Mouse (Mus musculus) v-Abl transformed pro-B cells (cell line): ENCODE measurements around the gene Neurog1.

Source experiments
- in situ Hi-C, 2 experiments: fragments of 400-800 bp; cut with MboI; formaldehyde crosslinking; loops; one replicate each; pipeline ENCODE4 v1.15.1; 2025; ENCODE audit not compliant: unreplicated experiment in 2 of 2

Gene Neurog1

DNA sequence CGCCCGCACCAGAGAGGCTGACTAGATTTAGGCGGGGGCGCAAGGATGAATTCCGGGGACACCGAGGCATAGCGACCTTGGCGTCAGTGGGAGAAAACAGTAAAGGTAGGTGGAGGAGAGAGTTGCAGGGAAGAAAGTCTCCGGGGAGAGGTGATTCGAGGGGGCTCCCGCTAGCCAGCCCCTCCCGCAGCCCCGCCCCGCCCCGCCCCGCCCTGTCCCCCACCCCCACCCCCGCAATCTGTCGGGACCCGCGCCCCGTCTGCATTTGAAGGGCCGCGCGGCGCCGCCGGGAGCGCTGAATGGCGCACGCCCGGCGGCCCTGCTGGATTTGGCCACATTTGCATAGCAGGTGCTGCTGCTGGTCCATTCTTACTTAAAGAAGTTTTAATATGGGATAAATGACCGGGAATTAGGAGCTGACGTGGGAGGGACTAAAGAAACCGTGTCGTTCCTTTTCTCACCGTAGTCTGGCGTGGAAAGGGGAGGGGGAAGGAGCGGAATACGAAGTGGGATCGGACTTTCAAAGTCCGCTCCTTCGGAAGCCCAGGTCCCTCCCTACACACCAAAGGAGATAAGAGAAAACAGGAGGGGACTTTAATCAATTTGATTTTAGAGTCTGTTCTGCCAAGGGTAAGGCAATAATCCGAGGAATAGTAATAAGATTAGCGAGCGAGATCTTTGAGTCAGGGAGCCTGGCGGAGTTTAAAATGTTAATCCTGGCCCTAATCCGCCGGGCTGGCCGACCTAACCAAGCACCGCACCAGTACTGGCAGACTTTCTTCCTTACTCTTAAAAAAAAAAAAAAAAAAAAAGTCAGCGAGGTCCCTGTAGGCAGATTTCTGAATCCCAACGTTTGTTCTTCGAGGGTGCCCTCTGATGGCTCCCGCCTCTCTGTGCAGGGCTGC lies 7.3 kb upstream of the Neurog1 start:
- in situ Hi-C loops: no loop called here

DNA sequence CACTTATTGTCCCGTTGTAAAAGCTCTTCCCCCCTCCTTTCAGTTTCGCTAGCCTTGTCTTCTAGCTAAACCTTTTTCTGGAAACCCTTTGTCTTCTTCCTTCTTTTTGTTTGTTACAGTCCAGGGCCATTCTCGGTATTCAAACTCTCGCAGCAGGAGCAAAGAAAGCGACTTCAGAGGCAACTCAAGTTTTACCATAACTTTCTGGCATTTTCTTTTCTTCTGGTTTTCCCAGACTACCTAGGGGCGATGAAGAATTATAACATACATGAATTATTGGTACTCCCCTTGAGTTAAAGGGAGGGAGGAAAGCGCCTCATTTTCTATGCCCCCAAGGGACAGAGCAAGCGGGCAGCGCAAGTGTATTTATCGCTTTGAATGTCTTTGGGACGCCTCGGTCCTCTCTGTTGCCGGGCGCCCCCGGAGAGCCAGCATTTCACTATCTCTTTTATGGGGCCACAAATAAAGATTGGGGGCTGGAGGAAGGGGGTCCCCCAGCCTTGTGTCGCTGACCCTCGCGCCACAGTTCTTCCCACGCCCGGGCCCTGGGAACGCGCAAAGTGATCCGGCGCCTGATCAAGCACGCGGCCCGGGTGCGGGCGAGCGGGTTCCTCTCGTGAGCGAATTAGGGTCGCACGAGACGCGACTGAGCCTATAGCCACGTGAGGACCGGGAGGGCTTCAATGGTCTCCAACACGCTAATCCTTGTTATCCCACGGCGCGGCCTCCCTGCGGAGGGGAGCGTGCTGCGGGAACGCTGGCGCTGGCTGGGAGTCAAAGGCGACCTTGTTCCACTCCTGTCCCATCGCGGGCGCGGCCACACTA lies 6.4 kb upstream of the Neurog1 start:
- in situ Hi-C loops: no loop called here

DNA sequence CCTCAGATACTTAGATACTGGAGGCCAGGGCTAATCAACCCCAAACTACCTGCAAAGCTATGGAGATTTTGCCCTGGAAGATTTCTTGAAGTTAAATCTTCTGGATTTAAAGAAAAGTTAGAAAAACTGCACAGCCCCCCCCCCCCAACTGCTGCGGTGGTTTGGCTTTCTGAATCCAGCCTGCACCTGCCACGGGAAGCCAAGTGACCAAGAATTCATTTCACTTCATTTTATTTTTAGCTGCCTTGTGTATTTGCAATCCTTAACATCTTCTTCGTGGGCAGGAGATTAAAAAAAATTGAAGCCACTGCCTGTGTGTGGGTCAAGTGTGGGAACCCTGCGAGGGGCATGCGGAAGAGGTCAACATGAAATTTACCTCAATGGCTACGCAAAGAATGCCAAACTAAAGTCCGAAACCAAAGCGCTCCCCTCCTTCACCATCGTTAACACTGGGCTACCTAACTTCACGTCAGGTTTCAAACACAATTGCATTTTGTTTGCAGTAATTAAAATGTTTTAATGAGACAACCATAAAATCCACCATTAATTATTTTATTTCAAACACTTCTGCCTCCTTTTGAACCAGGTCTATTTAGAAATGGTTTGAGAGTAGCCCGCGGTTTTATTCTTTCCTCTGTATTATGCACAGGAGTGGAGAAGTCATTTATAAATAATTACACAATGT lies 5.6 kb upstream of the Neurog1 start:
- in situ Hi-C loops: no loop called here

DNA sequence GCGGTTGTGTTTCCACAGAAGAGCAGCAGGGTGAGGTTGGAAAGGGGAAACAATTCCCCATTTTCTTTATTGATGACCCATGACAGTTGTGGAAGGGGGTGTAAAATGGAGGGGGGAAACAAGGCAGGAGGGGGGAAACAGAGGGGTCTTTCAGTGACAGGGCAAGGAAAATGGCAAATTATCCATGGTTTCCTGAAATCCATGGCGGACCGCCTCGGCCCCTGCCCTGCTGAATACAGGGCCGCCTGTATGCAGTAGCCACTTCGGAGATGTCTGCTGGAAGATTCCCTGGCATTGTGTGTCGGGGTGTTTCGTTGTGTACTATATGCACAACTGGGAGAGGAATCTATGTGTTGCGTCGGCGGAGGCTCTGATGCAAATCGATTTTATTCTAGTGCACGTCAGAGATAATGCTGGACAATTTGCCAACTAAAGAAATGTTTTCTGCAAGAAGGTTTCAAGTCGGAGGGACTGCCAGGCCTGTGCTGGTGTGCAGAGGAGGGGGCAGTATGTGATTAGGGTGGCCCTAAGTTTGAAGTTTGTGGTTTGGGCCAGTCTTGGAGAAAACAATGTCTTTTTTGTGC lies 4.8 kb upstream of the Neurog1 start:
- in situ Hi-C loops: no loop called here

DNA sequence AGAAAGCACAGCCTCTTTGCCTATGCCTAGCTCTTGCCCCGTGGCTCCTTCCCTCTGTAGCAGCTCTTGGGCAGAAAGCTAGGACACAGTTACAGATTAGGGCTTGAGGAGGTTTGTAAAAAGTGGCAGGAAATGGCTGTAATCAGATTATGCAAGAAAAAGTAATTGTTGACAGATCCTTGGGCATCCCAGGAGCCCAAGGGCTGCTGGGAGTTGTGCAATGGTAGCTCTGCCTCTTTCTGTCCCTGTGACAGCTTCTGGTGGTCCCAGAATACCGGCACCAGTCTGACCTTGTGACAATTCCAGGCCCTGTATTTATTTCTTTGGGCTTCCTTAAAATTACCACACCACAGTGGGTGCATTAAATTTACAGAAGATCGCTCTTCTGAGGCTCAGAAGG lies 1.4 kb upstream of the Neurog1 start:
- in situ Hi-C loops: no loop called here

DNA sequence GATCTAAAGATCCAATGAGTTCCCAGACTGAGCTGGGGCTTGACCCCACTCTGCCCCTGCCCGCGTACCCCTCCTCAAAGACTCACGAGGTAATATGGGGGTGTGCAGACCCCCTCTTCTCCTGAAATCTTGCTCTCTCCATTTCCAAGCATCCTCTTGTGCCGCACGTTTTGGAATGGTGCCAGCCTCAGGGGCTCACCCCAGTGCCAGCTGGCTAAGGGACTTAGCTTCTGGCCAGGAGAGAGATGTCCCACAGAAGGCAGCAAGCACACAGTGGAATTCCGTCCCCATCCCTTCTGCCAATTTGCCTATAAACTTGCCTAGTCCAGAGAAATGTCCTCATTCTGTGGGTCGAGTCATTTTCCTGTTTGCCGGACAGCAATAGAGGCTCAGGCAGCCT lies 820 bp upstream of the Neurog1 start:
- in situ Hi-C loops: no loop called here

DNA sequence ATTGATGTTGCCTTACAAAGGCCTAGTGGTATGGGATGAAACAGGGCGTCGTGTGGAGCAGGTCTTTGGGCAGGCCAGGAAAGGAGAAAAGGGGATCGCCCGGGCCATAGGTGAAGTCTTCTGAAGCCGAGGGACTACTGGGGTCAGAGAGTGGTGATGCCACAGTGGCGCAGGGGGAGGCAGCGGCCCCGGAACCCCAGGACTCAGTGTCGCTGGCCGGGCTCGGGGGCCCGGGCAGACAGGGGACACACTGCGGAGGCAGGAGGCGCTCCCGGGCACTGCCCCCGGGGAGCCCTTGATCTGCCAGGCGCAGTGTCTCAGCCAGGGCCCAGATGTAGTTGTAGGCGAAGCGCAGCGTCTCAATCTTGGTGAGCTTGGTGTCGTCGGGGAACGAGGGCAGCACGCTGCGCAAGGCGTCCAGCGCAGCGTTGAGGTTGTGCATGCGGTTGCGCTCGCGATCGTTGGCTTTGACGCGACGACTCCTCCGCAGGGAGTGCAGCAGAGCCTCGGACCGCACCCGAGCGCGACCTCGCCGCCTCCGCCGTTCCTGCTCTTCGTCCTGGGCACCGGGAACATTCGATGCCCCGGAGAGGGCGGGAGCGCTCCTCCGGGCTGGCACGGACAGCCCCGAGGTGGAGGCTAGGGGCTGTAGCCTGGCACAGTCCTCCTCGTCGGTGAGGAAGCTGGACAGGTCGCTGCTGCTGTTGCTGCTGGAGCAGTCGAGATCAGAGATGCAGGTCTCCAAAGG lies 613 bp downstream of the Neurog1 start:
- in situ Hi-C loops: no loop called here

DNA sequence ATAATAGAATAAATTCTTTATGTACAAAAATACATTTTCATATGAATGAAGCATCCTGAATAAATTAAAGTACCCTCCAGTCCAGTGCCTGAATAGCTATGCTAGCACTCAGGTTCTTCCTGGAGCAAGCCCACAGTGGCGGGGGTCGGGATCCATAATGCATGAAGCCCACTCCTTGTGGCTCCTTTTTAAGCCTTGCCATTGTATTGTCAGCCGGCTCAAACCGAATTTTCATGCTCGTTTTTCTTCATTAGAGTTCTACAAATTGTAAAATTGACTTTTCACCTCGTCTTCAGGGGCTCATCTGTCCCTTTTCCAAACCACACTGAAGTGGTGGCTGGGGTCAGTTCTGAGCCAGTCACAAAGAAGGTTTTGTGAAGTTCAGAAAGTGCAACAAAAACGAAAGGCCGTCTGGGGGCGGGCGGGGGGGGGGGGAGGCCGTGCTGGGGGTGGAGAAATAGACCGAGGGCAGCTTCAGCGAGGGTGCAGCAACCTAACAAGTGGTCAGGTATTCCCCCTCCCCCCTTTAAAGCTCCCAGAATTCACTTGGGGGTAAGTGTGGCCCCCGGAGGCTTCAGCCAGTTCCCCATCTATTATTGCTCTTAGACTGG lies 1.3 kb downstream of the Neurog1 start:
- in situ Hi-C loops: no loop called here

DNA sequence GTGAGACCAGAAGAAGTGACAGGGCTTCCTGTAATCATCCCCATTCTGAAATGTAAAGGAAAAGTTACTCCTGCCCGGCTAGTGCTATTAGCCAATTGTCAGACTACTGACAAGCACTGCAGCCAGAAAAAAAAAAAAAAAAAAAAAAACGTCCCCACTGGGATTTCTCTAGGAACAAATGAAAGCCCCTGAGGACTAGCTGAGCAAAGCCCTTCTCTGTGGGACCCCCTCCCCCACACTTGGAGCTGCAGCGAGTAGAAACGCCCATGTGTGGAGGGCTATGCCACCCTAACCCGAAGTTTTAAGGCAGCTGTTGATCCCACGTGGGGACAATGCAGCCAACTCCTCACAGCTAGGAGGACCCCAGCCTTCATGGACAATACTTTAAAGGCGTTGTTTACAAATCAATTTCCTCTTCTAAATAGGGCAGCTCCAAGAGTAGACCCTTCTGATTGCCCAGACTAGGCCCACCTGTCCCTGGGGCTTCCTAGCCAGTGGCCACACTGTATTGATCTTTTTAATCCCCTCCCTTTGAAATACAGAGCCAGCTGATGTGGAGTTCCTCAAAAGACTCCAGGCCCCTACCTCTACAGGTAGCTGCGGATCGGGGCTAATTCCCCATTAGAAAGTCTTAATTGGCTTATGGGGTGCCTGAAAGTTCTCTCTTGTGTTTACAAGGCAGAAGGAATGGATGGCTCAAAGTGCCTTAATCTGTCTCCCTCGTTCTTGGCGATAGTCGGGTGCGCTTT lies 2.2 kb downstream of the Neurog1 start:
- in situ Hi-C loops: no loop called here

DNA sequence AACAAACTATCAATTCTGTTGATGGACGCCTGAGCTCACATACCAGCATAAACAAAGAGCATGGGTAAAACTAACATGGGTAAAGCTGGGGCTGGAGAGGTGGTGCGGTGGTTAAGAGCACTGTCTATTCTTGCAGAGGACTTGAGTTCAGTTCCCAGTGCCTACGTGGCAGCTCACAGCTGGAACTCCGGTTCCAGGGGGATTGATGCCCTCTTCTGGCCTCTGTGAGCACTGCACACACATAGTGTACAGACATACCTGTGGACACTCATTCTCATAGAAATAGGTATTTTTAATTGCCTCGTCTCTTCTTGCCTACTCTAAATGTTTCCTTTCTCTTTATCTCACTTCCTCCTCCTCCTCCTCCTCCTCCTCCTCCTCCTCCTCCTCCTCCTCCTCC lies 8.9 kb downstream of the Neurog1 start:
- in situ Hi-C loops: no loop called here

DNA sequence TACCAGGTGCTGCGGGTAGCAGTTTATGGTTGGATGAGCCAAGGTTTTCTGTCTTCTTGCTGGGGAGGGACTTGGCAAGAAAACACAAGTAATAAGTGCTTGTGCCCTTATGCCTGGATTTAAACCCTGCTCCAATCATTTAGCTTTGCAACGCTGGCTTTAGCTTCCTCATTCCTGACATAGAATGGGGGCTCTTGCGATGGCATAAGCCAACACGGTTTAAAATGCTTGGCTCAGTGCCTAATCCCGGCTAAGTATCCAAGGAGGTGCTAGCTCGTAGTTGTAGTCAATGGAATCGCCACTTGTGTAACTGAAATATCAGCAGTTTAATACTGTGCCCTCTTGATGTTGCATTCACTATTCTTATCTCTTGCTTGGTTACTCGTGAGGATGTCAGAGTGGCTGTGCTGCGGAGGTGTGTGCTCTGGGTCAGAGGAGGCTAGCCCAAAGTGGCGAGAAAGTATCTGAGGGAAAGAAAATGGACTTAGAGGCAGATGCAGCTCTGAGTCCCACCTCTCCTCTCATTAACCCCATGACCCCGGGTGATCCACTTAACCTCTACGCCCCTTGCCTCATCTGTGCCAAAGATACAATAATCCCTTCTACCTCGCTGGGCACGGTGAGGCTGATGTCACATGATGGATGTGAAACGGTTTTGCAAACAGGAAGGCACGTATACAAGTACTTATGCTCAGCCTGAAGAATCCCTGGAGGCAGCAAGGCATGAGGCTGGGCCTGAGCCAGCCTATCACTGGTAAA lies 11.8 kb downstream of the Neurog1 start:
- in situ Hi-C loops: no loop called here

DNA sequence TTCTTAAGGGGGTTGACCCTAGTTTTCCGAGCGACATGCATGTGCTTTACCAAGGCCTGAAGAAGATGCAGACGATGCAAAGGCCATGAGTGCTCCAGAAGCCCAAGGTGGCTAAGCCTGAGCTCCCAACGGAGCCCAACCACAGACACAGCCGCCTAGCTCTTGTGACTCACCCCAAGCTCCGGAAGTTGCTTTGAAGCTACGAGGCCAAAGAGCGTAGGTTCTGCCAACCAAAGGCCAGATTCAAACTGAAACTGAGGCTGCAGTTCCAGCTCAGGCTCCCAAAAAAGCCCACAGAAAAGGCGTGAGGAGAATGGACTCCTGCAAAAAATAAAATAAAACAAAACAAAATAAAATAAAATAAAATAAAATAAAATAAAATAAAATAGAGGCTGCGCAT lies 14.1 kb downstream of the Neurog1 start:
- in situ Hi-C loops: no loop called here

DNA sequence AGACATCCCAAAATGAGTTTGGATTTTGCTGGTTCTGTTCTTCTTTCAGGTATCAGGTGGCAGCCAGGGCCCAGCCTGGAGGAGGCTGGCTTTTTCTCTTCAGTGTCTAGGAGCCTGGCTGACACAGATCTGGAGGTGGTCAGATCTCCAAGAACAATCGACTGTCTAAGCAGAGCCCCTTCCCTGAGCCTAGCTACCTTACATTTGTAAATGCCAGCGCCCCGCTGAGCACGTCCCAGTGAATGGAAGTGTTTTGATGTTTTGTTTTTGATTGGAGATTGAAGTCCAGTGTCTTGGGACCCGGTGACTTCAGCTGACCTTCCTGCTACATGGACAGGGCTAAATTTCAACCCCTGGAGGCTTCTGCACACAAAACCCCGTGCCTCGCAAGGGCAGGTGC lies 15.8 kb downstream of the Neurog1 start:
- in situ Hi-C loops: no loop called here

DNA sequence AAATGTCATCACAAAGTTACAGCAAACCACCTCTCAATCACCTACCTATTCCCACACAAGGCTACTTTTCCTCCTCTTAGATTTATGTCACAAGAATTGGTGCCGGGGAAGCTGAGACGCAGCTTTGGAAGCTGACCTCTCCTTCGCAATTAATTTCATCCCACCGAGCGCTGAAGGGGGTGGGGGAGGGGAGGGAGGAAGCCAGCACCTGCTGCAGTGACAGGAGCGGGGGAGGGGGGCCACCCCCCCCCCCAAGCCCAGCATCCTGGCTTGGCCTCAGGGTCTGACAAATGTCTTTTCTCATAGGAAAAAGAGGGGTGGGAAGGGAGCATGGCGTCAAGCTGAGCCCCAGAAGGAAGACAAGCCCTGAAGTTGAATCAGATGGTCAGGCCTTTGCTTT lies 23.2 kb downstream of the Neurog1 start:
- in situ Hi-C loops: no loop called here

DNA sequence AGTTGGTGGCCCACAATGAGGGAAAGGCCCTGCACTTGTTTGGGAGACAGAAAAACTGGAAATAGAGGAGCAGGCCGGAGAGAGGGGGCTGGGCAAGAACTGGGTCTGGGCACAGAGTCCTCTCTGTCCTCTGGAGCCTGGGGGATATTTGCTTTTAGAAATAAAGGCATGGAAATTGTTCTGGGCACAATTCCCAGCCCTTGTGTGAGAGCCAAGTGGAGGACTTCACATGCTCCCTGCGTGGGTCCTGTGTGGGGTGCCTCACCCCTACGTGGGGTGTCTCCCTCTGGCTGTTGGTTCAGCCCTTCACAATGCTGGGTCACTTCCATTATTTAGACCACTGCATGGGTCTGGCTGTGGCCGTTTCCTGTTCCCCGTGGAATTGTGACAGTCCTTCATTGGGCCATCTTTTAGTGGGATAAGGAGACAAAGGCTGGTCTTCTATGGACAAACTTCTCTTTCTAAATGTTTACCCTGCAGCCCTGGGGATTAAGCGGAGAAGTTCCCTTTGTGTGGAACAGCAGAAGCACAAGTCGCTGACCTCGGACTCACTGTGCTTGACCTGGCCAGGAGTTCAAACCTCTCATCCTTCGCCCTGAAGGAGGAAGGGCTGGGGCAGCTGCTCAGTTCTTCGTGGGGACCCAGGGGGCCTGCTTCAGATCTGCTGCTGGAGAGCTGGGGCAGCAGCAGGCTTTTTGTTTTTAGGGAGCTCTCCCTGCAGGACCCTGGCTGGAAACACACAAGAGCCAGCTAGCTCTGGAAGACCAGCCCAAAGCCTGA lies 25.6 kb downstream of the Neurog1 start:
- in situ Hi-C loops: no loop called here

DNA sequence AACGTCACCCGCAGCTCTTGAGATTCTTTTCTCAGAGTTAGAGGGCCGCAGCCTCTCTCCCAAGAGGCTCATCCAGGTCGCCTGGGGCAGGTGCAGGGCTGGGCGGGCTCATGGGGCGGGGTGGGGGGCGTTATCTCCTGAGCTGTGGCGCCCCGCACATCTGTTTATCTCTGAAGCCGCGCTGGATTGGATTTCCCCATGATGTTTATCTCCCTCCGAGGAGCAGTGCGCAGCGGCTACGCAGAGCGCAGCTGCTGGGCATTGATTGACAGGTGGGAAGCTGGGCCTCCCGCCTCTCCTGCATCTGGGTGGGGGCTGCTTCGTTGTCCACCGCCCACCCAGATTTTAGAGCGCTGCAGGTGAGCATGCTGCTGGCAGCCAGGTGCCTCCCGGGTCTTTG lies 28.3 kb downstream of the Neurog1 start:
- in situ Hi-C loops: no loop called here

DNA sequence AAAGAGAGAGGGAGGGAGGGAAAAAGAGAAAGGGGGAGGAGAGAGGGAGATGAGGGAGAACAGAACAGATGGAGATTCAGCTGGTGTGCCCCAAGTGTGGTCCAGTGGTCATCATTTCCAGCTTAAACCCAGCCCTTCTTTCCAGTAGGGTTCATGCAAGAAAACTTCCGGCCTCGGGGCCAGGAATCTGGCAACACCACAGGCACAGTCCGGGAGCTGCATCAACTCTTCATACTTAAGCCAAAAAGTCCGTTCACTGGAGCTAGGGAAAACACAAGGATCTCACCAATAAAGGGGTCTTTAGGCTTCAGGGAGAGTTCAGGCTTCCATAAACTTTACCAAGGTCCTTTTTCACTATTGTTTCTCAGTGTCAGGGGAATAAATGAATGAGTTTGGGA lies 29.1 kb downstream of the Neurog1 start:
- in situ Hi-C loops: no loop called here
